Mouse (Mus musculus) mouse trophoblast stem cell (cell line): ENCODE results near the gene Pgm5.
"Not testable (repeated sequence)": the region's sequence is repeated elsewhere in the genome, so short reads cannot be mapped to it uniquely, and the experiment has no call there.

Experiments
- in situ Hi-C, 2 experiments: fragments of 300-500 bp; cut with MseI, MboI; formaldehyde crosslinking; loops; 2 replicates in 1 of 2; 3 replicates in 1 of 2; pipeline ENCODE4 v1.15.1; 2025

The Pgm5 gene

GRCm38 (mm10) chr19:24707071-24707906 lies 154.4 kb downstream of the Pgm5 start:
- in situ Hi-C loops, result loop anchor here (5.0 kb wide), 1 partner anchor 165 kb away; no protein-coding TSS in a partner anchor

- in situ Hi-C loops, result loop anchor here (5.0 kb wide), 1 partner anchor 167 kb away; no protein-coding TSS in a partner anchor
Measured at GRCm38 (mm10) chr19:24705395-24705794, 156.3 kb downstream of the Pgm5 start.

GRCm38 (mm10) chr19:24704326-24704725 lies 157.3 kb downstream of the Pgm5 start:
- in situ Hi-C loops, result no loop called here

- in situ Hi-C loops, result no loop called here
Measured at GRCm38 (mm10) chr19:24703680-24704079, 158.0 kb downstream of the Pgm5 start.

GRCm38 (mm10) chr19:24703168-24703567 lies 158.5 kb downstream of the Pgm5 start:
- in situ Hi-C loops, result not testable (repeated sequence)

GRCm38 (mm10) chr19:24701716-24702115 lies 159.9 kb downstream of the Pgm5 start:
- in situ Hi-C loops, result no loop called here

- in situ Hi-C loops, result no loop called here
Measured at GRCm38 (mm10) chr19:24700664-24701063, 161.0 kb downstream of the Pgm5 start.

- in situ Hi-C loops, result no loop called here
Measured at GRCm38 (mm10) chr19:24699910-24700309, 161.7 kb downstream of the Pgm5 start.

GRCm38 (mm10) chr19:24699196-24699595 lies 162.5 kb downstream of the Pgm5 start:
- in situ Hi-C loops, result no loop called here

GRCm38 (mm10) chr19:24698651-24699050 lies 163.0 kb downstream of the Pgm5 start:
- in situ Hi-C loops, result no loop called here

GRCm38 (mm10) chr19:24697946-24698345 lies 163.7 kb downstream of the Pgm5 start:
- in situ Hi-C loops, result no loop called here

- in situ Hi-C loops, result no loop called here
Measured at GRCm38 (mm10) chr19:24692691-24693090, 169.0 kb downstream of the Pgm5 start.

GRCm38 (mm10) chr19:24689531-24689930 lies 172.1 kb downstream of the Pgm5 start:
- in situ Hi-C loops, result no loop called here

GRCm38 (mm10) chr19:24688327-24688726 lies 173.3 kb downstream of the Pgm5 start:
- in situ Hi-C loops, result no loop called here

- in situ Hi-C loops, result no loop called here
Measured at GRCm38 (mm10) chr19:24686411-24686810, 175.2 kb downstream of the Pgm5 start.

GRCm38 (mm10) chr19:24683016-24683720 lies 178.5 kb downstream of the Pgm5 start:
- in situ Hi-C loops, result no loop called here

- in situ Hi-C loops, result no loop called here
Measured at GRCm38 (mm10) chr19:24677242-24677984, 184.2 kb downstream of the Pgm5 start.

- in situ Hi-C loops, result no loop called here
Measured at GRCm38 (mm10) chr19:24676429-24676828, 185.2 kb downstream of the Pgm5 start.

- in situ Hi-C loops, result no loop called here
Measured at GRCm38 (mm10) chr19:24673762-24674161, 187.9 kb downstream of the Pgm5 start, which contains the start of gene Tmem252. TSS of gene Tmem252 (plus strand) at chr19:24674008.

GRCm38 (mm10) chr19:24673331-24673730 lies 188.3 kb downstream of the Pgm5 start:
- in situ Hi-C loops, result no loop called here

GRCm38 (mm10) chr19:24672366-24672960 lies 189.2 kb downstream of the Pgm5 start:
- in situ Hi-C loops, result no loop called here

GRCm38 (mm10) chr19:24671571-24671970 lies 190.1 kb downstream of the Pgm5 start:
- in situ Hi-C loops, result no loop called here
